18 mouse cellular contexts compared by ENCODE assay signal in the genomic region with DNA sequence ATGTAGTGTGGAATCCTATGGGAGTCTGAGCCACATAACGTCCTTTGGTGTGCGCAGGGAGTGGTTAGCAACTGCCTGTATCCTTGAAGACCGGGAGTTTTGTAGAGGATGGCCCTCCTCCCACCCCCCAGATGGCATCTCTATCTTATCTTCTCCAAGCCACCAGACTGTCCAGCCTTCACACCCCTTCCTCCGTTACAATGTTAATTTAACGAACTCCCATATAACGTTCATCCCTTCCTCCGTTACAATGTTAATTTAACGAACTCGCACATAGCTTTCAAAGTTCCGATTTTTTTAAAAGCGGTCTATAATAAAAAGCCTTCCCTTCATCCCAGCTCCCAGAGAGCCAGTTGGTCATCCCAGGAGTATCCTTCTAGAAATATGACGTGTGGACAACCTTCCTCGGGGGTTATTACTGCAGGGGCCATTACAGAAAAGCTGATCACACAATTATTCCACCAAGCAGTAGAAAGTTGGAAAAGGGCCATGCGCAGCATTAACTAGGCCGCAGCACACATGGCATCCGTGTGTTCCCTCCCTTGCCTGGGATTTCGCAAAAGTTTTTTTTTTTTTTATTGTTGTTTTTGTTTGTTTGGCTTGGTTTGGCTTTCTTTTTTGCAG. TPM values are rescaled to one million over a fixed set of nuclear protein-coding genes. Genes with fewer than 3 reads are reported as not detected.
DNase-seq lines count a peak whose midpoint lies in the region; ATAC-seq and TF ChIP-seq lines count a peak whose summit lies in the region.
"Had no signal": no experiment of that assay in that cellular context is flagged by ENCODE, and none has a peak within 500 bp of the region (broad histone marks: within the 10 kb centered on the region; RNA-seq: fewer than 3 reads in every experiment).

No protein-coding gene starts in this region.

- no peaks in the 10 kb centered on the region for H3K27me3 ChIP-seq in heart, embryonic 11.5 days (ENCODE audit: control insufficient read depth, insufficient read depth, low read length)
- H3K27me3 ChIP-seq in heart, adult 2 months (ENCODE audit: control insufficient read depth, insufficient read depth, low read length), result no peaks in the 10 kb centered on the region
- no peaks in the 10 kb centered on the region for H3K27me3 ChIP-seq in midbrain, embryonic 11.5 days (ENCODE audit: control insufficient read depth, insufficient read depth, low read length)
- H3K27me3 ChIP-seq in midbrain, embryonic 14.5 days (ENCODE audit: control insufficient read depth, insufficient read depth, low read length), result no peaks in the 10 kb centered on the region
- H3K27me3 ChIP-seq: forebrain, embryonic 13.5 days; intestine, embryonic 15.5 days had no signal

- H3K9ac ChIP-seq in heart, embryonic 11.5 days (ENCODE audit: low read depth, low read length), result 0 out of 2 replicates have a peak overlapping the region, but pooled peaks have one; percentile 5
- no peak overlapping the region for H3K9ac ChIP-seq in heart, adult 2 months (ENCODE audit: low read depth, low read length)
- H3K9ac ChIP-seq in midbrain, embryonic 11.5 days (ENCODE audit: low read length), result no peak overlapping the region
- H3K9ac ChIP-seq in midbrain, embryonic 14.5 days (replicated peaks; ENCODE audit: low read length), result no peak overlapping the region
- H3K9ac ChIP-seq: forebrain, embryonic 13.5 days; hindbrain, embryonic 14.5 days; intestine, embryonic 15.5 days had no signal

- no peak overlapping the region for H3K4me2 ChIP-seq in heart, embryonic 11.5 days
- H3K4me2 ChIP-seq in midbrain, embryonic 11.5 days, result no peak overlapping the region
- H3K4me2 ChIP-seq in midbrain, embryonic 14.5 days (ENCODE audit: low read length), result no peak overlapping the region
- H3K4me2 ChIP-seq: forebrain, embryonic 13.5 days; hindbrain, embryonic 14.5 days; intestine, embryonic 15.5 days had no signal

- no peaks in the 10 kb centered on the region for H3K9me3 ChIP-seq in heart, embryonic 11.5 days (replicated peaks; ENCODE audit: control insufficient read depth, low read length)
- H3K9me3 ChIP-seq in midbrain, embryonic 11.5 days (ENCODE audit: control insufficient read depth, low read length), result no peaks in the 10 kb centered on the region
- H3K9me3 ChIP-seq in midbrain, embryonic 14.5 days (ENCODE audit: control insufficient read depth, low read length), result no peaks in the 10 kb centered on the region
- H3K9me3 ChIP-seq: embryonic facial prominence, embryonic 10.5 days; forebrain, embryonic 13.5 days; hindbrain, embryonic 10.5 days; intestine, embryonic 15.5 days had no signal

- DNase-seq in cerebellum, adult 8-10 months, result peak; percentile 25
- no peak for DNase-seq in cerebellum, postnatal 25 days
- DNase-seq in heart, adult 2 months, result no peak
- DNase-seq in midbrain, embryonic 11.5 days (ENCODE audit: low spot score, missing footprints), result peak; percentile 51
- no peak for DNase-seq in midbrain, embryonic 14.5 days
- peak; percentile 47 for DNase-seq in brain, adult 2 months (ENCODE audit: low read depth, low spot score)
- no peak for DNase-seq in layer of hippocampus, postnatal 14 days (ENCODE audit: low spot score in 2 of 2)
- DNase-seq: adrenal gland, postnatal 14 days; cerebellum, adult 9-11 months; gastrocnemius, postnatal 36 days had no signal

- no peak overlapping the region for H3K27ac ChIP-seq in heart, embryonic 11.5 days (ENCODE audit: low read depth, low read length)
- no peak overlapping the region for H3K27ac ChIP-seq in heart, adult 2 months
- H3K27ac ChIP-seq in midbrain, embryonic 11.5 days (ENCODE audit: low read depth, low read length), result no peak overlapping the region
- H3K27ac ChIP-seq in midbrain, embryonic 14.5 days (replicated peaks; ENCODE audit: low read depth, low read length), result no peak overlapping the region
- H3K27ac ChIP-seq: embryonic facial prominence, embryonic 10.5 days; forebrain, embryonic 13.5 days; hindbrain, embryonic 10.5 days; hindbrain, embryonic 14.5 days; intestine, embryonic 15.5 days had no signal

- no peaks in the 10 kb centered on the region for H3K79me2 ChIP-seq in heart, adult 2 months (replicated peaks; ENCODE audit: control insufficient read depth, insufficient read depth, low read length)

- no peaks in the 10 kb centered on the region for H3K36me3 ChIP-seq in heart, embryonic 11.5 days (ENCODE audit: control insufficient read depth, insufficient read depth, low read length)
- no peaks in the 10 kb centered on the region for H3K36me3 ChIP-seq in heart, adult 2 months (ENCODE audit: control insufficient read depth, insufficient read depth, low read length)
- no peaks in the 10 kb centered on the region for H3K36me3 ChIP-seq in midbrain, embryonic 11.5 days (ENCODE audit: control insufficient read depth, insufficient read depth, low read length)
- H3K36me3 ChIP-seq in midbrain, embryonic 14.5 days (ENCODE audit: control insufficient read depth, insufficient read depth, low read length), result no peaks in the 10 kb centered on the region
- H3K36me3 ChIP-seq: embryonic facial prominence, embryonic 10.5 days; hindbrain, embryonic 10.5 days; intestine, embryonic 15.5 days had no signal

- ATAC-seq in heart, embryonic 11.5 days (replicated peaks; ENCODE audit: insufficient number of reproducible peaks, low FRiP score, low TSS enrichment), result no peak
- no peak for ATAC-seq in midbrain, embryonic 11.5 days (ENCODE audit: low FRiP score)
- no peak for ATAC-seq in midbrain, embryonic 14.5 days (ENCODE audit: low FRiP score, low TSS enrichment)
- ATAC-seq: activated CD4-positive, CD25-positive, alpha-beta regulatory T cell, adult 4 months; forebrain, embryonic 13.5 days; intestine, embryonic 15.5 days; Patski had no signal

- H3K4me3 ChIP-seq in heart, embryonic 11.5 days (ENCODE audit: low read depth, low read length), result no peak overlapping the region
- no peak overlapping the region for H3K4me3 ChIP-seq in heart, adult 2 months
- H3K4me3 ChIP-seq in midbrain, embryonic 11.5 days (ENCODE audit: low read depth, low read length), result no peak overlapping the region
- no peak overlapping the region for H3K4me3 ChIP-seq in midbrain, embryonic 14.5 days (replicated peaks; ENCODE audit: low read depth, low read length)
- H3K4me3 ChIP-seq: embryonic facial prominence, embryonic 10.5 days; forebrain, embryonic 13.5 days; hindbrain, embryonic 10.5 days; intestine, embryonic 15.5 days had no signal

- no peak for TF ChIP-seq CTCF in heart, adult 2 months (IDR thresholded peaks at IDR 0.05)

- H3K4me1 ChIP-seq in heart, embryonic 11.5 days (ENCODE audit: control insufficient read depth, insufficient read depth, low read length), result peaks cover 38% of the 10 kb centered on the region
- peaks cover 2% of the 10 kb centered on the region; the same call in 1 of the 2 replicates for H3K4me1 ChIP-seq in heart, adult 2 months (ENCODE audit: control insufficient read depth, insufficient read depth, low read length)
- no peaks in the 10 kb centered on the region for H3K4me1 ChIP-seq in midbrain, embryonic 11.5 days (ENCODE audit: control insufficient read depth, insufficient read depth, low read length)
- no peaks in the 10 kb centered on the region for H3K4me1 ChIP-seq in midbrain, embryonic 14.5 days (ENCODE audit: control insufficient read depth, insufficient read depth, low read length)
- H3K4me1 ChIP-seq: forebrain, embryonic 13.5 days; intestine, embryonic 15.5 days had no signal

- TF ChIP-seq POLR2A in heart, adult 2 months (IDR thresholded peaks at IDR 0.05; ENCODE audit: insufficient read depth, low read depth, low read length), result no peak

- 77% methylated on average over 17 of the region's 17 CpGs for WGBS in heart, embryonic 11.5 days (ENCODE audit: insufficient replicate concordance)
- WGBS in heart, adult 2 months, result 86% methylated on average over 17 of the region's 17 CpGs
- WGBS in midbrain, embryonic 11.5 days, result 93% methylated on average over 17 of the region's 17 CpGs
- WGBS in midbrain, embryonic 14.5 days, result 94% methylated on average over 17 of the region's 17 CpGs

- intact Hi-C loops in heart, adult 2 months (cut with DNase I), result no loop called here

- no peak for TF ChIP-seq EP300 in heart, adult 2 months (IDR thresholded peaks at IDR 0.05; ENCODE audit: insufficient read depth, low read depth, low read length)

RNA-seq across cellular contexts. Expression of gene Pip5k1b, which starts 13.9 kb away (rescaled TPM):
- 12.3 TPM in 2 replicates for polyA plus RNA-seq in heart, embryonic 11.5 days (2014; fragmentation: Nextera tagmentation; extraction: Ambion mirVana)
- 10 to 100 TPM; 22.2 to 23.1 TPM for total RNA-seq in heart, adult 2 months (2021)
- 14.6 and 24.0 TPM in 2 replicates for polyA plus RNA-seq in heart, adult 2 months (2012; rRNA removed)
- 2.3 and 2.9 TPM in 2 replicates for polyA plus RNA-seq in midbrain, embryonic 11.5 days (2014; fragmentation: Nextera tagmentation; extraction: Ambion mirVana)
- polyA plus RNA-seq in midbrain, embryonic 14.5 days (2014; fragmentation: Nextera tagmentation; extraction: Ambion mirVana), result 1.4 and 2.1 TPM in 2 replicates
- 10 to 100 TPM; 37.0 to 40.3 TPM for total RNA-seq in layer of hippocampus, postnatal 14 days (2021)

Comparison
In these comparisons a context has a peak if more than half of its experiments do, and no peak if none do; other contexts are left out.
1. DNase-seq: peak in cerebellum, adult 8-10 months (single experiment), midbrain, embryonic 11.5 days (single experiment) and brain, adult 2 months (single experiment); none in cerebellum, postnatal 25 days (0 of 2), heart, adult 2 months (0 of 2), midbrain, embryonic 14.5 days (single experiment) and layer of hippocampus, postnatal 14 days (0 of 2).